Mouse (Mus musculus): ENCODE results near the gene Bfsp1. TPM values are rescaled to one million over a fixed set of nuclear protein-coding genes. Genes with fewer than 3 reads are reported as not detected.
A peak's percentile ranks its signal among the peaks of the same experiment; 100 is the strongest.

Bfsp1 gene
- polyA plus RNA-seq, 1 experiment from 2014 or later = 3.8 TPM

GRCm38 (mm10) chr2:143844779-143845178 lies 18.2 kb downstream of the Bfsp1 start:
- H3K4me2 ChIP-seq (ENCODE audit: low read depth, low read length) = no peak overlapping the region
- 71% methylated on average over 5 of the region's 5 CpGs for WGBS
- H3K4me1 ChIP-seq (ENCODE audit: control insufficient read depth, insufficient read depth, low read length) = no peaks in the 10 kb centered on the region

GRCm38 (mm10) chr2:143841536-143841935 lies 21.4 kb downstream of the Bfsp1 start:
- Histone ChIP-seq H3K27ac (replicated peaks; ENCODE audit: low read depth, low read length) (no peak overlapping the region), H3K27me3 (replicated peaks; ENCODE audit: control insufficient read depth, insufficient read depth, low read length) (no peaks in the 10 kb centered on the region), H3K9ac (ENCODE audit: low read depth, low read length) (no peak overlapping the region), H3K36me3 (ENCODE audit: control insufficient read depth, insufficient read depth, low read length) (no peaks in the 10 kb centered on the region), H3K4me3 (ENCODE audit: low read depth, low read length) (no peak overlapping the region), H3K4me2 (ENCODE audit: low read depth, low read length) (no peak overlapping the region), H3K9me3 (ENCODE audit: control insufficient read depth, low read length) (no peaks in the 10 kb centered on the region), H3K4me1 (ENCODE audit: control insufficient read depth, insufficient read depth, low read length) (no peaks in the 10 kb centered on the region)
- no peak for DNase-seq (ENCODE audit: low spot score)
- WGBS = 84% methylated on average over 7 of the region's 7 CpGs
- no peak for ATAC-seq (ENCODE audit: low read depth)

More at GRCm38 (mm10) chr2:143844779-143845178, 18.2 kb downstream of the Bfsp1 start:
- Histone ChIP-seq H3K9ac (ENCODE audit: low read depth, low read length) (no peak overlapping the region), H3K27ac (replicated peaks; ENCODE audit: low read depth, low read length) (no peak overlapping the region), H3K9me3 (ENCODE audit: control insufficient read depth, low read length) (no peaks in the 10 kb centered on the region), H3K4me3 (ENCODE audit: low read depth, low read length) (no peak overlapping the region), H3K36me3 (ENCODE audit: control insufficient read depth, insufficient read depth, low read length) (no peaks in the 10 kb centered on the region), H3K27me3 (replicated peaks; ENCODE audit: control insufficient read depth, insufficient read depth, low read length) (no peaks in the 10 kb centered on the region)
- ATAC-seq (ENCODE audit: low read depth) (no peak), DNase-seq (ENCODE audit: low spot score) (no peak)

- no peaks in the 10 kb centered on the region for H3K9me3 ChIP-seq (ENCODE audit: control insufficient read depth, low read length)
- no peaks in the 10 kb centered on the region for H3K4me1 ChIP-seq (ENCODE audit: control insufficient read depth, insufficient read depth, low read length)
- H3K4me2 ChIP-seq (ENCODE audit: low read depth, low read length) = no peak overlapping the region
- DNase-seq (ENCODE audit: low spot score) (peak; percentile 48), ATAC-seq (ENCODE audit: low read depth) (no peak)
- WGBS = 60% methylated on average over 6 of the region's 6 CpGs
- no peaks in the 10 kb centered on the region for H3K27me3 ChIP-seq (replicated peaks; ENCODE audit: control insufficient read depth, insufficient read depth, low read length)
- no peak overlapping the region for H3K4me3 ChIP-seq (ENCODE audit: low read depth, low read length)
- no peak overlapping the region for H3K27ac ChIP-seq (replicated peaks; ENCODE audit: low read depth, low read length)
- no peaks in the 10 kb centered on the region for H3K36me3 ChIP-seq (ENCODE audit: control insufficient read depth, insufficient read depth, low read length)
- H3K9ac ChIP-seq (ENCODE audit: low read depth, low read length) = no peak overlapping the region
Measured at GRCm38 (mm10) chr2:143840895-143841294, 22.1 kb downstream of the Bfsp1 start.

- no peak overlapping the region for H3K27ac ChIP-seq (replicated peaks; ENCODE audit: low read depth, low read length)
- DNase-seq (ENCODE audit: low spot score) = no peak
- no peak for ATAC-seq (ENCODE audit: low read depth)
Measured at GRCm38 (mm10) chr2:143839458-143839857, 23.5 kb downstream of the Bfsp1 start.

GRCm38 (mm10) chr2:143838698-143839097 lies 24.3 kb downstream of the Bfsp1 start:
- H3K9me3 ChIP-seq (ENCODE audit: control insufficient read depth, low read length) = no peaks in the 10 kb centered on the region
- no peak overlapping the region for H3K9ac ChIP-seq (ENCODE audit: low read depth, low read length)
- H3K4me2 ChIP-seq (ENCODE audit: low read depth, low read length) = no peak overlapping the region
- no peaks in the 10 kb centered on the region for H3K36me3 ChIP-seq (ENCODE audit: control insufficient read depth, insufficient read depth, low read length)
- peaks cover 8% of the 10 kb centered on the region for H3K4me1 ChIP-seq (ENCODE audit: control insufficient read depth, insufficient read depth, low read length)
- ATAC-seq (ENCODE audit: low read depth) (no peak), DNase-seq (ENCODE audit: low spot score) (peak; percentile 13)
- 55% methylated on average over 5 of the region's 5 CpGs for WGBS
- H3K27me3 ChIP-seq (replicated peaks; ENCODE audit: control insufficient read depth, insufficient read depth, low read length) = no peaks in the 10 kb centered on the region
- no peak overlapping the region for H3K27ac ChIP-seq (replicated peaks; ENCODE audit: low read depth, low read length)
- no peak overlapping the region for H3K4me3 ChIP-seq (ENCODE audit: low read depth, low read length)

More at GRCm38 (mm10) chr2:143839458-143839857, 23.5 kb downstream of the Bfsp1 start:
- Histone ChIP-seq H3K9ac (ENCODE audit: low read depth, low read length) (no peak overlapping the region), H3K4me3 (ENCODE audit: low read depth, low read length) (no peak overlapping the region), H3K4me2 (ENCODE audit: low read depth, low read length) (no peak overlapping the region), H3K4me1 (ENCODE audit: control insufficient read depth, insufficient read depth, low read length) (0 out of 2 replicates have a peak, but pooled peaks cover under 1% of the 10 kb centered on the region), H3K36me3 (ENCODE audit: control insufficient read depth, insufficient read depth, low read length) (no peaks in the 10 kb centered on the region), H3K27me3 (replicated peaks; ENCODE audit: control insufficient read depth, insufficient read depth, low read length) (no peaks in the 10 kb centered on the region), H3K9me3 (ENCODE audit: control insufficient read depth, low read length) (no peaks in the 10 kb centered on the region)
- WGBS = 89% methylated on average over 2 of the region's 2 CpGs

- peaks cover 11% of the 10 kb centered on the region for H3K4me1 ChIP-seq (ENCODE audit: control insufficient read depth, insufficient read depth, low read length)
- no peak overlapping the region for H3K9ac ChIP-seq (ENCODE audit: low read depth, low read length)
- H3K9me3 ChIP-seq (ENCODE audit: control insufficient read depth, low read length) = no peaks in the 10 kb centered on the region
- peak; percentile 73 for ATAC-seq (ENCODE audit: low read depth)
- peak; percentile 84 for DNase-seq (ENCODE audit: low spot score)
- no peaks in the 10 kb centered on the region for H3K36me3 ChIP-seq (ENCODE audit: control insufficient read depth, insufficient read depth, low read length)
- peak overlapping the region; percentile 10; the same call in 1 of the 2 replicates for H3K4me3 ChIP-seq (ENCODE audit: low read depth, low read length)
- peak overlapping the region; percentile 46 for H3K4me2 ChIP-seq (ENCODE audit: low read depth, low read length)
- no peak overlapping the region for H3K27ac ChIP-seq (replicated peaks; ENCODE audit: low read depth, low read length)
- no peaks in the 10 kb centered on the region for H3K27me3 ChIP-seq (replicated peaks; ENCODE audit: control insufficient read depth, insufficient read depth, low read length)
- WGBS = 2% methylated on average over 8 of the region's 8 CpGs
Measured at GRCm38 (mm10) chr2:143837291-143837701, 25.7 kb downstream of the Bfsp1 start.

- H3K36me3 ChIP-seq (ENCODE audit: control insufficient read depth, insufficient read depth, low read length) = no peaks in the 10 kb centered on the region
- WGBS = 84% methylated on average over 7 of the region's 7 CpGs
Measured at GRCm38 (mm10) chr2:143835820-143836219, 27.2 kb downstream of the Bfsp1 start.

GRCm38 (mm10) chr2:143834082-143834481 lies 28.9 kb downstream of the Bfsp1 start:
- Histone ChIP-seq H3K27ac (replicated peaks; ENCODE audit: low read depth, low read length) (no peak overlapping the region), H3K36me3 (ENCODE audit: control insufficient read depth, insufficient read depth, low read length) (no peaks in the 10 kb centered on the region), H3K9ac (ENCODE audit: low read depth, low read length) (no peak overlapping the region), H3K4me2 (ENCODE audit: low read depth, low read length) (no peak overlapping the region), H3K4me3 (ENCODE audit: low read depth, low read length) (no peak overlapping the region), H3K4me1 (ENCODE audit: control insufficient read depth, insufficient read depth, low read length) (peaks cover 11% of the 10 kb centered on the region), H3K27me3 (replicated peaks; ENCODE audit: control insufficient read depth, insufficient read depth, low read length) (no peaks in the 10 kb centered on the region), H3K9me3 (ENCODE audit: control insufficient read depth, low read length) (no peaks in the 10 kb centered on the region)
- 37% methylated on average over 6 of the region's 6 CpGs for WGBS
- ATAC-seq (ENCODE audit: low read depth) (no peak), DNase-seq (ENCODE audit: low spot score) (peak; percentile 41)

More at GRCm38 (mm10) chr2:143835820-143836219, 27.2 kb downstream of the Bfsp1 start:
- Histone ChIP-seq H3K27ac (replicated peaks; ENCODE audit: low read depth, low read length) (no peak overlapping the region), H3K9ac (ENCODE audit: low read depth, low read length) (no peak overlapping the region), H3K9me3 (ENCODE audit: control insufficient read depth, low read length) (no peaks in the 10 kb centered on the region), H3K4me3 (ENCODE audit: low read depth, low read length) (no peak overlapping the region), H3K4me2 (ENCODE audit: low read depth, low read length) (no peak overlapping the region), H3K4me1 (ENCODE audit: control insufficient read depth, insufficient read depth, low read length) (peaks cover 11% of the 10 kb centered on the region), H3K27me3 (replicated peaks; ENCODE audit: control insufficient read depth, insufficient read depth, low read length) (no peaks in the 10 kb centered on the region)
- DNase-seq (ENCODE audit: low spot score) = no peak
- ATAC-seq (ENCODE audit: low read depth) = no peak

GRCm38 (mm10) chr2:143832721-143833120 lies 30.3 kb downstream of the Bfsp1 start:
- Histone ChIP-seq H3K4me2 (ENCODE audit: low read depth, low read length) (no peak overlapping the region), H3K36me3 (ENCODE audit: control insufficient read depth, insufficient read depth, low read length) (no peaks in the 10 kb centered on the region), H3K9ac (ENCODE audit: low read depth, low read length) (no peak overlapping the region), H3K4me1 (ENCODE audit: control insufficient read depth, insufficient read depth, low read length) (peaks cover 11% of the 10 kb centered on the region), H3K27me3 (replicated peaks; ENCODE audit: control insufficient read depth, insufficient read depth, low read length) (no peaks in the 10 kb centered on the region), H3K9me3 (ENCODE audit: control insufficient read depth, low read length) (no peaks in the 10 kb centered on the region), H3K4me3 (ENCODE audit: low read depth, low read length) (no peak overlapping the region), H3K27ac (replicated peaks; ENCODE audit: low read depth, low read length) (no peak overlapping the region)
- DNase-seq (ENCODE audit: low spot score) (no peak), ATAC-seq (ENCODE audit: low read depth) (no peak)
- WGBS = 56% methylated on average over 5 of the region's 5 CpGs
